Mouse (Mus musculus) embryo, embryonic 10 days (tissue): ENCODE measurements around the gene Usp39.

Experiments used
- DNase-seq: peaks from one replicate; pipeline ENCODE4 v3.0.0-alpha.2; 2015; ENCODE audit warnings: low spot score

Usp39 gene

GRCm38 (mm10) chr6:72371147-72371546 lies 26.2 kb upstream of the Usp39 start:
- DNase-seq = no peak

GRCm38 (mm10) chr6:72370091-72370490 lies 25.1 kb upstream of the Usp39 start:
- DNase-seq = no peak

- no peak for DNase-seq
These were observed 24.6 kb upstream of the Usp39 start for GRCm38 (mm10) chr6:72369557-72369956.

GRCm38 (mm10) chr6:72367460-72367974 lies 22.5 kb upstream of the Usp39 start:
- no peak for DNase-seq

- DNase-seq = no peak
These were observed 22.0 kb upstream of the Usp39 start, which contains the start of gene Rnf181 for GRCm38 (mm10) chr6:72366844-72367443. Rnf181 (minus strand) TSS chr6:72366956.

GRCm38 (mm10) chr6:72366304-72366703 lies 21.3 kb upstream of the Usp39 start:
- no peak for DNase-seq

GRCm38 (mm10) chr6:72364985-72365384 lies 20.0 kb upstream of the Usp39 start:
- no peak for DNase-seq

GRCm38 (mm10) chr6:72364009-72364408 lies 19.0 kb upstream of the Usp39 start:
- DNase-seq = no peak

GRCm38 (mm10) chr6:72362132-72363028 lies 17.4 kb upstream of the Usp39 start:
- peak; percentile 97 for DNase-seq

GRCm38 (mm10) chr6:72361121-72361551 lies 16.2 kb upstream of the Usp39 start:
- DNase-seq = no peak

GRCm38 (mm10) chr6:72360599-72360935 lies 15.6 kb upstream of the Usp39 start:
- DNase-seq = no peak

- DNase-seq = no peak
These were observed 15.1 kb upstream of the Usp39 start for GRCm38 (mm10) chr6:72359891-72360598.

GRCm38 (mm10) chr6:72359343-72359742 lies 14.4 kb upstream of the Usp39 start:
- DNase-seq = no peak

GRCm38 (mm10) chr6:72358086-72358764 lies 13.2 kb upstream of the Usp39 start:
- DNase-seq = no peak

- no peak for DNase-seq
These were observed 12.4 kb upstream of the Usp39 start for GRCm38 (mm10) chr6:72357164-72358079.

GRCm38 (mm10) chr6:72356001-72356532 lies 11.1 kb upstream of the Usp39 start:
- DNase-seq = no peak

GRCm38 (mm10) chr6:72355066-72355911 lies 10.3 kb upstream of the Usp39 start, which contains the start of gene Tmem150a:
Tmem150a (plus strand) TSS chr6:72355447.
- peak; percentile 79 for DNase-seq

GRCm38 (mm10) chr6:72354025-72354424 lies 9.0 kb upstream of the Usp39 start:
- DNase-seq = no peak

GRCm38 (mm10) chr6:72352636-72353405 lies 7.8 kb upstream of the Usp39 start:
- DNase-seq = no peak
